Mouse (Mus musculus) lung, postnatal 0 days (tissue): ENCODE measurements around the gene Tmem177.

Experiments
- CTCF ChIP-seq: IDR thresholded peaks from 2 replicates; pipeline ENCODE4 v1.5.1; 2016; ENCODE audit warnings: antibody characterized with exemption, mild to moderate bottlenecking
- EP300 ChIP-seq: IDR thresholded peaks from 2 replicates; pipeline ENCODE4 v1.6.1; 2016; ENCODE audit warnings: antibody characterized with exemption, mild to moderate bottlenecking, control low read depth

- TF ChIP-seq CTCF = no peak
- no peak for TF ChIP-seq EP300
Observed at GRCm38 (mm10) chr1:119931421-119932150, 18.6 kb upstream of the Tmem177 start.
